Mouse (Mus musculus) kidney, postnatal 0 days (tissue): Measurements from ENCODE around the gene Swsap1. TPM values are rescaled to one million over a fixed set of nuclear protein-coding genes. Genes with fewer than 3 reads are reported as not detected.

Experiments used
- ATAC-seq: fragments of 200-750 bp; cut with Nextera tagmentation; replicated peaks from 2 replicates; pipeline ENCODE4 v1.8.0; 2017; ENCODE audit warnings: low read depth, moderate number of reproducible peaks, moderate TSS enrichment, moderate library complexity; ENCODE audit not compliant: low FRiP score
- DNase-seq: peaks from one replicate; pipeline ENCODE4 v3.0.0-alpha.2; 2016; ENCODE audit warnings: low spot score
- H3K27ac ChIP-seq: fragments of 300-500 bp; sonication (generic); 2 replicates; pipeline ENCODE4 v1.5.1; 2014; ENCODE audit warnings: mild to moderate bottlenecking
- H3K27me3 ChIP-seq: fragments of 300-500 bp; sonication (generic); 2 replicates; pipeline ENCODE4 v1.6.1; 2014; ENCODE audit warnings: low read length, mixed read lengths; ENCODE audit not compliant: insufficient read depth
- H3K36me3 ChIP-seq: fragments of 300-500 bp; sonication (generic); 2 replicates; pipeline ENCODE4 v1.6.1; 2014; ENCODE audit warnings: low read length, mixed read lengths; ENCODE audit not compliant: insufficient read depth
- H3K4me1 ChIP-seq: fragments of 300-500 bp; sonication (generic); replicated peaks from 2 replicates; pipeline ENCODE4 v1.6.1; 2014; ENCODE audit warnings: antibody characterized with exemption, low read length, mixed read lengths; ENCODE audit not compliant: insufficient read depth
- H3K4me2 ChIP-seq: fragments of 300-500 bp; sonication (generic); 2 replicates; pipeline ENCODE4 v1.6.1; 2014; ENCODE audit warnings: mild to moderate bottlenecking, low read length, moderate library complexity, mixed read lengths
- H3K4me3 ChIP-seq: fragments of 300-500 bp; sonication (generic); replicated peaks from 2 replicates; pipeline ENCODE4 v1.5.1; 2014; ENCODE audit warnings: low read depth, low read length
- H3K9ac ChIP-seq: fragments of 300-500 bp; sonication (generic); 2 replicates; pipeline ENCODE4 v1.6.1; 2014; ENCODE audit warnings: low read depth, low read length
- H3K9me3 ChIP-seq: fragments of 300-500 bp; sonication (generic); replicated peaks from 2 replicates; pipeline ENCODE4 v1.6.1; 2016; ENCODE audit warnings: low read length, inconsistent platforms, mixed read lengths
- CTCF ChIP-seq: IDR thresholded peaks from 2 replicates; pipeline ENCODE4 v1.5.1; 2016; ENCODE audit warnings: antibody characterized with exemption, low read depth, mild to moderate bottlenecking, moderate library complexity
- WGBS: fragments of 180-500 bp; shearing (Covaris S2); extraction: QIAGEN DNeasy Blood & Tissue Kit; methylation state at CpG from one replicate; pipeline ENCODE4 v1.1.7; 2014; 5-methylcytosine and 5-hydroxymethylcytosine counted together
- polyA plus RNA-seq: library from polyadenylated mRNA; unstranded; fragments of >200 nt; fragmentation: Nextera tagmentation; extraction: Ambion mirVana; gene quantifications from 2 replicates; pipeline ENCODE4 v1.2.1, GENCODE M21; 2015

Gene Swsap1
- polyA plus RNA-seq, 1 experiment from 2014 or later = 7.5 TPM

DNA sequence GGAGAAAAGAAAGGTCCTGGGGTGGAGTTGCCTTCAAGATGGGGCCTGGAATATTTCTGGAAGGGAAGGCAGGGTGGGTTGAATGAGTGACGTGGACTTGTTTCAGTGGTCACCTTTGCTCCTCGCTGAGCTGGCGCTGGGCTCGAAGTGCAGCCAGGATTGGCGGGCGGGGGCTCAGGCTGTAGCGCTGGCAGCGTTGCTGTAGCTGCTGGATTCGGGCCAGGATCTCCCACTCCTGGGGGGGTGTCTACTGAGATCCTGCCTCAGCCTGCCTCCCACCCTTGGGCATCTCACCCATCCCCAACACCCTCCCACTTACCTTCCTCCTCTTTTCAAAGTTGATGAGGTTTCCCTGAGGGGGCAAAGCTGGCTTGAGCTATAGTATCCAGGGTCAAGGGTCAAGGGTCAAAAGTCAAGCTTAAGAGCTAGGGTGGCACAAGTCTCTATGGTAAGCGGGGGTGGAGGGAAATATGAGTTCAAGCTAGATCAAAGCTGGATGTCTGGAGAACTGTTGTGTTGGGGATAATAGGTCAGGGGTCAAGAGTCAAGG is 21.1 kb downstream of the Swsap1 start:
- DNase-seq (no peak), ATAC-seq (no peak)
- H3K9me3 ChIP-seq = no peaks in the 10 kb centered on the region
- no peak for TF ChIP-seq CTCF
- no peaks in the 10 kb centered on the region for H3K27me3 ChIP-seq
- WGBS = 89% methylated on average over 10 of the region's 10 CpGs
- no peak overlapping the region for H3K9ac ChIP-seq
- peaks cover 31% of the 10 kb centered on the region; the same call in 1 of the 2 replicates for H3K36me3 ChIP-seq
- no peak overlapping the region for H3K4me2 ChIP-seq
- no peak overlapping the region for H3K27ac ChIP-seq
- no peak overlapping the region for H3K4me3 ChIP-seq
- H3K4me1 ChIP-seq = no peaks in the 10 kb centered on the region

DNA sequence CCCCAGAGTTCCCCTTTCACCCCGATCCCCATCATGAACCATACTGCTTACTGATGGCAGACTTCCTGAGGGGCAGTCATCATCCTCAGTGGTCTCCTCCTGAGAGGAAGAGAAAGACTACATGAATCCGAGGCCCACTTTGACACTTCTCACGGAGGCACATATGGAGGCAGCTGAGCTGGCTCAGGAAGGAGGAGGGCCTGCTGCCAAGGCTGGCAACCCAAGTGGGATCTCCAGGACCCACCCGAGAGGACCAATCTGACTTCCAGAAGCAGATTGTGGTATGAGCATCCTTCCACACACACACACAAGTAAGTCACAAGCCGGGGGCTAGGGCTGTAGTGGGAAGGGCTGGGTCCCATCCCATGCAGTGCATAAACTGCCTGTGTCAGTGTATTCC is 21.8 kb downstream of the Swsap1 start:
- peaks cover 31% of the 10 kb centered on the region; the same call in 1 of the 2 replicates for H3K36me3 ChIP-seq
- no peaks in the 10 kb centered on the region for H3K27me3 ChIP-seq
- 81% methylated on average over 5 of the region's 5 CpGs for WGBS
- H3K4me2 ChIP-seq = no peak overlapping the region
- no peak overlapping the region for H3K4me3 ChIP-seq
- H3K9me3 ChIP-seq = no peaks in the 10 kb centered on the region
- no peak for DNase-seq
- ATAC-seq = no peak
- TF ChIP-seq CTCF = no peak
- no peaks in the 10 kb centered on the region for H3K4me1 ChIP-seq
- no peak overlapping the region for H3K27ac ChIP-seq
- no peak overlapping the region for H3K9ac ChIP-seq

DNA sequence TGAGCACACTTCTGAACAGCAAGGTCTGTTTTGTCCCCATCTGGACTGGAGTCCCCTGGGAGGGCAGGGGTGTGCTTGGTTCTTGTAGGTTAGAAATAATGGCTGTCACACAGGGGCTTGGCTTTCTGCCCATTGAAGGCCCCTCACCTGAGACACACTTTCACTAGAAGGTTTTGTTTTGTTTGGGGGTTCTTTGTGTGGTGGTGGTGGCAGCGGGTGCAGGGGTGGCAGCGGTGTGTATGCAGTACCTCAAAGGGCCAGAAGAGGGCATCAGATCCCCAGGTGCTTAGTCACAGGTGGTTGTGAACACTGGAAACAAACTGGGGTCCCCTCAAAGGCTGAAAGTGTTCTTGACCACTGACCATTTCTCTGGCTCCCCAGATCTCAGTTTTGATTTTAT is 22.4 kb downstream of the Swsap1 start:
- Histone ChIP-seq H3K27ac (no peak overlapping the region), H3K9ac (no peak overlapping the region), H3K4me1 (no peaks in the 10 kb centered on the region), H3K9me3 (no peaks in the 10 kb centered on the region), H3K4me3 (no peak overlapping the region), H3K27me3 (no peaks in the 10 kb centered on the region), H3K4me2 (no peak overlapping the region), H3K36me3 (peaks cover 25% of the 10 kb centered on the region; the same call in 1 of the 2 replicates)
- WGBS = 45% methylated on average over 2 of the region's 2 CpGs
- peak; percentile 71 for TF ChIP-seq CTCF
- DNase-seq (no peak), ATAC-seq (no peak)

DNA sequence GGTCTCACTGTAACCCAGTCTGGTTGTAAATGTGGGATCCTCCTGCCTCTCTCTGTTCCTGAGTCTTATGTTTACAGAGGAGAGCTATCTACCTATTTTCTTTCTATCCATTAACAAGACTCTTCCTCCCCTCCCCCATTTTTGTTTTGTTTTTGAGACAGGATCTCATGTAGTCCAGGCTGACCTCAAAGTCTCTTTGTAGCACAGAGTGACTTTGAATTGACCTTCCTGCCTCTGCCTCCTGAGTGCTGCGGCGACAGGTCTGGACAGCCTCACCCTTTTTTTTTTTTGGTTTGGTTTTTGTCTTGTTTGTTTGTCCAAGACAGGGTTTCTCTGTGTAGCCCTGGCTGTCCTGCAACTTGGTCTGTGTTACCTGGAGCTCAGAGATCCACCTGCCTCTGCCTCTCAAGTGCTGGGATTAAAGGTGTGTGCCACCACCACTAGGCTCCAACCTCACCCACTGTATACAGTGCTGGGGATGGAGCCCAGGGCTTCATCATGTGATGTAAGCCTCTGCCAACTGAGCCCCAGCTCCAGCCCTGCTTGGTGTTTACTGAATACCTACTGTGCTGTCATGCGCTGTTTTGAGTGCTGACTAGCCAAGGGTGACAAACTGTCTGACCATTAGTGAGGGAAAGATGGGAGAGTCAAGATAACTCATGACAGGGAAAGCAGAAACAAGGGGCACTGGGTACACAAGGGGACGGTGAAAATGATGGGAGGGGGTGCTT is 23.0 kb downstream of the Swsap1 start:
- ATAC-seq (peak; percentile 72; the same call in 1 of the 2 replicates), DNase-seq (no peak)
- Histone ChIP-seq H3K27ac (no peak overlapping the region), H3K36me3 (peaks cover 22% of the 10 kb centered on the region; the same call in 1 of the 2 replicates), H3K4me2 (no peak overlapping the region), H3K9me3 (no peaks in the 10 kb centered on the region), H3K4me1 (no peaks in the 10 kb centered on the region), H3K9ac (no peak overlapping the region), H3K27me3 (no peaks in the 10 kb centered on the region), H3K4me3 (no peak overlapping the region)
- WGBS = 73% methylated on average over 4 of the region's 4 CpGs
- TF ChIP-seq CTCF = no peak; the same call in 1 of the 2 replicates

DNA sequence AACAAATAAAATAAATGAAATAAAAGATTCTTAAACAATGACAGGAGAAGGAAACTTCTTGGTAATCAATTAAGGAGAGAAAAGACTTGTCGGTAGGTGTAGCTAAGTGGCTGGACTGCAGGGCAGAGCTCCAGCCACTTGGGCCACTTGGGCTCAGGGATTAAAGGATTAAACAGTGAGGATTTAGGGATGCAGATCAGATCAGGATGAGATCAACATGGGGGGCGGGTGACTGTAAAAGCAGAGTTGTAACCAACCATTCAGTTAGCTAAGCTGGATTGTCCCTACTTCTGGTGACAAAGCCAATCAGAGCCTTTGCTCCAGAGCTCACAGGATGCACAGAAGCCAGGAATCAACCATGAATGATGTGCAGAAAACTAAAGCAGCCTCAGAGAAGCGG is 28.4 kb downstream of the Swsap1 start:
- H3K4me1 ChIP-seq = peaks cover 4% of the 10 kb centered on the region
- 41% methylated on average over 3 of the region's 3 CpGs for WGBS
- no peak for DNase-seq
- peaks cover 12% of the 10 kb centered on the region; the same call in 1 of the 2 replicates for H3K36me3 ChIP-seq
- H3K9me3 ChIP-seq = no peaks in the 10 kb centered on the region
- no peak overlapping the region for H3K9ac ChIP-seq
- ATAC-seq = no peak
- H3K27me3 ChIP-seq = peaks cover 8% of the 10 kb centered on the region; the same call in 1 of the 2 replicates
- TF ChIP-seq CTCF = no peak
- H3K4me3 ChIP-seq = no peak overlapping the region
- H3K27ac ChIP-seq = no peak overlapping the region
- H3K4me2 ChIP-seq = no peak overlapping the region

DNA sequence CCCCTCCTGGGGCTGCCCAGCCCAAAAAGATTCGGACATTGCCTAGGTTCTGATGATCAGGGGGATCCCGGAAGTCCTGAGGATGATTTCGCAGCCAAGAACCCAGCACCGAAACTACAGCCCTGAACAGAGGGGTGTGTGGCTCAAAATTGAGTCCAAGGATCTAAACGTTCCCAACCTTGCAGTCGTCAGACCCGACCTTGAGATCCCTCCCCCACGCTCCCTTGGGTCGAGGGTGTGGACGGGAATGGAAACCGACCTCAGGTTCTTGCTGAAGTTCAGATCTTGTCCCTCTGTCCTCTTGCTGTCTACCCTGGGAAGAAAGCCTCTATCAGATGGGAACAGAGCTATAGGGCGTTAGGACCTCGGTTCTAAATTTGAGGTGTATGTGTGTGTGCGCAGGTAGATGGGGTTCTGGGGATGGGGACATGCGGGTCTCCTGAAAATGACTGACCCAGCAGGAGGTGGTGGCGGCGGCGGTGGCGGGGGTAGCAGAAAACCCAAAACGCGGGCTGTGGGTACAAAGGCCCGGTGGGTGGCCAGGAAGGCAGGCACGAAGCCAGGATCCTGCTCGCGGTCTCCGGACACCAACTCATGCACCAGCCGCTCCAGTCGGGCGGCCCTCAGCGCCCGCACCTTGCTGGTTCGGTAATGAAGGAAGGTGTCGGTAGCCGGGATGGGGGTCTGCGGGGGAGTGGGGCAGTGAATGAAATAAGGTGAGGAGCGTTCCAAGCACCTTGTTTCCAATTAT is 32.2 kb downstream of the Swsap1 start:
- WGBS = 11% methylated on average over 36 of the region's 36 CpGs
- Histone ChIP-seq H3K4me1 (peaks cover 12% of the 10 kb centered on the region), H3K4me3 (peak overlapping the region; percentile 59), H3K9ac (peak overlapping the region; percentile 59; the same call in 1 of the 2 replicates), H3K4me2 (peak overlapping the region; percentile 90), H3K36me3 (no peaks in the 10 kb centered on the region), H3K27me3 (peaks cover 23% of the 10 kb centered on the region), H3K27ac (no peak overlapping the region), H3K9me3 (no peaks in the 10 kb centered on the region)
- TF ChIP-seq CTCF = no peak
- no peak for DNase-seq
- no peak for ATAC-seq
